Mouse (Mus musculus) Patski (cell line): Measurements from ENCODE around the gene Rab4b. TPM values are rescaled to one million over a fixed set of nuclear protein-coding genes. Genes with fewer than 3 reads are reported as not detected.
A peak's percentile ranks its signal among the peaks of the same experiment; 100 is the strongest.

ENCODE experiments used
- ATAC-seq: fragments of 100-300 bp; one replicate; pipeline ENCODE4 v1.8.0; 2021
- CTCF ChIA-PET: fragments of 350-600 bp; sonication (Branson Sonifier 250); formaldehyde crosslinking; loops from one replicate; lab custom pipeline; 2022; ENCODE audit warnings: inconsistent platforms; lab: Charles Lee
- POLR2A ChIA-PET: fragments of 350-600 bp; sonication (Branson Sonifier 250); formaldehyde crosslinking; loops from one replicate; lab custom pipeline; 2022; ENCODE audit warnings: antibody characterized with exemption, inconsistent platforms; lab: Charles Lee
- DNase-seq: peaks from one replicate; pipeline ENCODE4 v3.0.0-alpha.2; 2011; ENCODE audit warnings: low read depth, low spot score
- H3K27me3 ChIP-seq: fragments of 371-371 bp; one replicate; pipeline ENCODE4 v1.5.1; 2021
- CTCF ChIP-seq: fragments of 100-300 bp; IDR thresholded peaks from one replicate; pipeline ENCODE4 v1.5.1; 2021
- in situ Hi-C: fragments of 300-500 bp; cut with MboI; formaldehyde crosslinking; loops from 3 replicates; pipeline ENCODE4 v1.11.1; 2018; ENCODE audit warnings: low pct_unique_long_range_greater_than_20kb, mixed read lengths
- polyA plus RNA-seq: library from polyadenylated mRNA; unstranded; gene quantifications from one replicate; pipeline ENCODE4 v1.2.3, GENCODE M21; 2021

The Rab4b gene
- polyA plus RNA-seq, 1 experiment from 2014 or later: 56.9 TPM

- ATAC-seq (no peak), DNase-seq (no peak)
- in situ Hi-C loops: no loop called here
- no peak for TF ChIP-seq CTCF
- CTCF ChIA-PET: interaction anchor here (0.6 to 1.2 kb wide), 5 partner anchors 10 to 30 kb away, joined by 3 read pairs; no protein-coding TSS in a partner anchor
- POLR2A ChIA-PET: interaction anchor here (1.1 kb wide), 1 partner anchor 65 kb away, joined by 4 read pairs; the partner anchor contains the start of gene Itpkc
- H3K27me3 ChIP-seq: no peaks in the 10 kb centered on the region
Observed at GRCm38 (mm10) chr7:27162780-27163449, 15.8 kb downstream of the Rab4b start.

GRCm38 (mm10) chr7:27161744-27162143, 17.0 kb downstream of the Rab4b start:
- in situ Hi-C loops: no loop called here
- ChIA-PET POLR2A (no interaction called here), CTCF (interaction anchor here (1.2 to 2.4 kb wide), 2 partner anchors 17 to 29 kb away, joined by 3 to 11 read pairs; partner anchors contain the start of gene Rab4b)
- DNase-seq (no peak), ATAC-seq (peak; percentile 66)
- TF ChIP-seq CTCF: no peak
- H3K27me3 ChIP-seq: no peaks in the 10 kb centered on the region

DNA sequence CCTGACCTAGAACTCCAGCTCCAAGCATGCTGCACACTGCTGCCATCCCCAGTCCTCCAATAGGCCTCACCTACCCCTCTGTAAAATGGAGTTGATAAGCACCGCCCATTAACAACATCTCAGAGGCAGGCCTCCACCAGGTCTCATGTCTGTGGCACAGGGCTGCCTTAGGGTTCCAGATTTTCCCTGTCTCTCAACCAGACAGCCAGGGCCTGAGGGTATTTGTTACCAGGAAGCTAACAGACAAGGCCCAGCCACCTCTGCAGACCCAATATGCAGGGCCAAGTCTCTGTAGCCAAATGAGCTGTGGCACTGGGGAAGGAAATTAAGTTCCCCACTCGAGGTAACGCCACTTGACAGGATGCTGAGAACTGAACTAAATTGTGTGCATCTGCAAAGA, 17.8 kb downstream of the Rab4b start:
- no peaks in the 10 kb centered on the region for H3K27me3 ChIP-seq
- in situ Hi-C loops: no loop called here
- ChIA-PET CTCF (interaction anchor here (1.0 to 2.4 kb wide), 7 partner anchors 13 to 111 kb away, joined by 3 to 11 read pairs (median 3); partner anchors contain the start of genes Coq8b and Rab4b), POLR2A (interaction anchor here (1.2 kb wide), 1 partner anchor 22 kb away, joined by 4 read pairs; no protein-coding TSS in a partner anchor)
- ATAC-seq (no peak), DNase-seq (no peak)
- no peak for TF ChIP-seq CTCF

DNA sequence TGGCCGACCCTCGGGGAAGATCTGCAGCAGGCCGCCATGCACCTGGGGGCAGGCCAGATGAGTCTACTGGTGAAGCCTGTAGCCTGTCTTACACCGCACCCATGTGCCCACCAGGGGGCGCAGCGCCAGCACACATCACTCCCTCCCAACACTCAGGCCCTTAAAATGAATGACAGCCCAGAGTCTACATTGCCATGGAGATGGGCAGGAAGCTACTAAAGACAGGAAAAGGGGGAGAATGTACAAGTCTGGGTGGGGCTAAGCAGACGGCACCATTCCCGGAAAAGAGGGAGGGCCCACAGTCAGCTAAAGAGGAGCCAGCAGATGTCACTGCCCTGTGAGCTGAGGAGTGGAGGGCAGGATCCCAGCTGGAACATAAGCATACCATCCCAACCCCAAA, 18.8 kb downstream of the Rab4b start:
- ChIA-PET POLR2A (interaction anchor here (0.7 to 0.8 kb wide), 2 partner anchors 20 to 29 kb away, joined by 3 read pairs; no protein-coding TSS in a partner anchor), CTCF (interaction anchor here (0.7 to 2.4 kb wide), 11 partner anchors 9 to 123 kb away, joined by 3 to 11 read pairs (median 3); partner anchors contain the start of genes Coq8b and Rab4b)
- ATAC-seq (peak; percentile 67), DNase-seq (no peak)
- in situ Hi-C loops: no loop called here
- no peak for TF ChIP-seq CTCF
- H3K27me3 ChIP-seq: no peaks in the 10 kb centered on the region

GRCm38 (mm10) chr7:27159256-27159655, 19.4 kb downstream of the Rab4b start:
- no peaks in the 10 kb centered on the region for H3K27me3 ChIP-seq
- no peak for DNase-seq
- POLR2A ChIA-PET: interaction anchor here (0.8 kb wide), 1 partner anchor 9 kb away, joined by 5 read pairs; no protein-coding TSS in a partner anchor
- TF ChIP-seq CTCF: no peak
- CTCF ChIA-PET: interaction anchor here (1.3 kb wide), 3 partner anchors 10 to 26 kb away, joined by 3 to 4 read pairs (median 3); no protein-coding TSS in a partner anchor
- no peak for ATAC-seq
- in situ Hi-C loops: no loop called here

GRCm38 (mm10) chr7:27158171-27158570, 20.5 kb downstream of the Rab4b start:
- ATAC-seq: no peak
- no peak for TF ChIP-seq CTCF
- DNase-seq: no peak
- in situ Hi-C loops: no loop called here
- H3K27me3 ChIP-seq: no peaks in the 10 kb centered on the region
- ChIA-PET POLR2A (no interaction called here), CTCF (no interaction called here)

GRCm38 (mm10) chr7:27156005-27156404, 22.7 kb downstream of the Rab4b start:
- ChIA-PET CTCF (interaction anchor here (1.1 kb wide), 1 partner anchor 23 kb away, joined by 3 read pairs; the partner anchor contains the start of gene Rab4b), POLR2A (no interaction called here)
- ATAC-seq (no peak), DNase-seq (no peak)
- in situ Hi-C loops: no loop called here
- TF ChIP-seq CTCF: no peak
- no peaks in the 10 kb centered on the region for H3K27me3 ChIP-seq

- ChIA-PET POLR2A (no interaction called here), CTCF (no interaction called here)
- in situ Hi-C loops: no loop called here
- DNase-seq: no peak
- no peak for ATAC-seq
- TF ChIP-seq CTCF: no peak
- no peaks in the 10 kb centered on the region for H3K27me3 ChIP-seq
Observed at GRCm38 (mm10) chr7:27153205-27153764, 25.4 kb downstream of the Rab4b start, which contains the start of gene Cyp2t4. Gene Cyp2t4, plus strand, starts transcription at chr7:27153714.

GRCm38 (mm10) chr7:27136410-27136996, 42.2 kb downstream of the Rab4b start:
- ChIA-PET POLR2A (no interaction called here), CTCF (no interaction called here)
- DNase-seq (no peak), ATAC-seq (no peak)
- H3K27me3 ChIP-seq: peaks cover 9% of the 10 kb centered on the region
- no peak for TF ChIP-seq CTCF
- in situ Hi-C loops: no loop called here

- in situ Hi-C loops: no loop called here
- ATAC-seq (no peak), DNase-seq (no peak)
- no peak for TF ChIP-seq CTCF
- peaks cover 9% of the 10 kb centered on the region for H3K27me3 ChIP-seq
- CTCF ChIA-PET: interaction anchor here (1.3 kb wide), 1 partner anchor 29 kb away, joined by 3 read pairs; no protein-coding TSS in a partner anchor
- POLR2A ChIA-PET: no interaction called here
Observed at GRCm38 (mm10) chr7:27133757-27134156, 44.9 kb downstream of the Rab4b start.
